Mouse (Mus musculus) kidney, postnatal 0 days (tissue): ENCODE results near the gene Wrb. TPM values are rescaled to one million over a fixed set of nuclear protein-coding genes. Genes with fewer than 3 reads are reported as not detected.

Source experiments
- ATAC-seq: fragments of 200-750 bp; cut with Nextera tagmentation; replicated peaks from 2 replicates; pipeline ENCODE4 v1.8.0; 2017; ENCODE audit warnings: low read depth, moderate number of reproducible peaks, moderate TSS enrichment, moderate library complexity; ENCODE audit not compliant: low FRiP score
- DNase-seq: peaks from one replicate; pipeline ENCODE4 v3.0.0-alpha.2; 2016; ENCODE audit warnings: low spot score
- H3K27ac ChIP-seq: fragments of 300-500 bp; sonication (generic); 2 replicates; pipeline ENCODE4 v1.5.1; 2014; ENCODE audit warnings: mild to moderate bottlenecking
- H3K27me3 ChIP-seq: fragments of 300-500 bp; sonication (generic); 2 replicates; pipeline ENCODE4 v1.6.1; 2014; ENCODE audit warnings: low read length, mixed read lengths; ENCODE audit not compliant: insufficient read depth
- H3K36me3 ChIP-seq: fragments of 300-500 bp; sonication (generic); 2 replicates; pipeline ENCODE4 v1.6.1; 2014; ENCODE audit warnings: low read length, mixed read lengths; ENCODE audit not compliant: insufficient read depth
- H3K4me1 ChIP-seq: fragments of 300-500 bp; sonication (generic); replicated peaks from 2 replicates; pipeline ENCODE4 v1.6.1; 2014; ENCODE audit warnings: antibody characterized with exemption, low read length, mixed read lengths; ENCODE audit not compliant: insufficient read depth
- H3K4me2 ChIP-seq: fragments of 300-500 bp; sonication (generic); 2 replicates; pipeline ENCODE4 v1.6.1; 2014; ENCODE audit warnings: mild to moderate bottlenecking, low read length, moderate library complexity, mixed read lengths
- H3K4me3 ChIP-seq: fragments of 300-500 bp; sonication (generic); replicated peaks from 2 replicates; pipeline ENCODE4 v1.5.1; 2014; ENCODE audit warnings: low read depth, low read length
- H3K9ac ChIP-seq: fragments of 300-500 bp; sonication (generic); 2 replicates; pipeline ENCODE4 v1.6.1; 2014; ENCODE audit warnings: low read depth, low read length
- H3K9me3 ChIP-seq: fragments of 300-500 bp; sonication (generic); replicated peaks from 2 replicates; pipeline ENCODE4 v1.6.1; 2016; ENCODE audit warnings: low read length, inconsistent platforms, mixed read lengths
- CTCF ChIP-seq: IDR thresholded peaks from 2 replicates; pipeline ENCODE4 v1.5.1; 2016; ENCODE audit warnings: antibody characterized with exemption, low read depth, mild to moderate bottlenecking, moderate library complexity
- WGBS: fragments of 180-500 bp; shearing (Covaris S2); extraction: QIAGEN DNeasy Blood & Tissue Kit; methylation state at CpG from one replicate; pipeline ENCODE4 v1.1.7; 2014; 5-methylcytosine and 5-hydroxymethylcytosine counted together
- polyA plus RNA-seq: library from polyadenylated mRNA; unstranded; fragments of >200 nt; fragmentation: Nextera tagmentation; extraction: Ambion mirVana; gene quantifications from 2 replicates; pipeline ENCODE4 v1.2.1, GENCODE M21; 2015

Wrb gene
- polyA plus RNA-seq, 1 experiment from 2014 or later: 47.8 TPM

DNA sequence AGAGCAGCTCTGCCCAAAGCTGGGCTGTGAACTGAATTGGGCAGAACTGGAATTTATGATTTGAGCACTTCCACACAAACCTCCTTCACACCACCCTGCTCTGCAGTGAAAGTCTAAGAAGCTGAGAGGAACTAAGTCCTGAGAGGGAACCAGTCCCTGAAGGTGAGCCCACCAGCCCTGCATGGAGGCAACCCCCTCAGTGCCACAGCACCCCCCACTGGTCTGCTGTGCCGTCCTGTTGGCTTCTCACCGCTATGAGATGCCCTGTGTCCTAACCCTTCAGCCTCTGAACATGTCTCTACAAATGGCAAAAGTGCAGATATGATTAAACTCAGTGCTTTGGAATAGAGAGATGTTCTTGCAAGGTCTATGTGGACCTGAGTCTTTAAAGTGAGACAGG, 32.4 kb upstream of the Wrb start:
- no peaks in the 10 kb centered on the region for H3K4me1 ChIP-seq
- H3K4me3 ChIP-seq: no peak overlapping the region
- DNase-seq (no peak), ATAC-seq (no peak)
- H3K9me3 ChIP-seq: no peaks in the 10 kb centered on the region
- no peaks in the 10 kb centered on the region for H3K27me3 ChIP-seq
- no peak overlapping the region for H3K27ac ChIP-seq
- H3K9ac ChIP-seq: no peak overlapping the region
- no peak overlapping the region for H3K4me2 ChIP-seq
- H3K36me3 ChIP-seq: no peaks in the 10 kb centered on the region
- 55% methylated on average over 2 of the region's 2 CpGs for WGBS
- TF ChIP-seq CTCF: no peak

DNA sequence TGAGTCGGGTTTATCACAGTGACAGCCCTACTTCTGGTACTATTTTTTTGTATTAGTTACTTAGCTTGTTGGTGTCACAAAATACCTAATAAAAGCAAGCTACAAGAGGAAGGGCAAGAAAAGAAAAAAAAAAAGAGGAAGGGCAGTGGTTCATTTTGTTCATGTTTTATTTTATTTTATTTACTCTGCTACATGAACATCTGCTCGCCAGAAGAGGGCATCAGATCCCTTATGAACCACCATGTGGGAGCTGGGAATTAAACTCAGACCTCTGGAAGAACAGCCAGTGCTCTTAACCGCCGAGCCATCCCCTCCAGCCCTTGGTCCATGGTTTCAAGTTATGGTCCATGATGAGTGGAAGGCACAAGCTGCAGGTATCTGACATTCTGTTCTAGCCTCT, 30.5 kb upstream of the Wrb start:
- ATAC-seq (no peak), DNase-seq (no peak)
- Histone ChIP-seq H3K27me3 (no peaks in the 10 kb centered on the region), H3K9ac (no peak overlapping the region), H3K4me3 (no peak overlapping the region), H3K27ac (no peak overlapping the region), H3K4me1 (no peaks in the 10 kb centered on the region), H3K4me2 (no peak overlapping the region), H3K36me3 (no peaks in the 10 kb centered on the region), H3K9me3 (no peaks in the 10 kb centered on the region)
- TF ChIP-seq CTCF: peak; percentile 42
- WGBS: 61% methylated on average over 4 of the region's 4 CpGs

DNA sequence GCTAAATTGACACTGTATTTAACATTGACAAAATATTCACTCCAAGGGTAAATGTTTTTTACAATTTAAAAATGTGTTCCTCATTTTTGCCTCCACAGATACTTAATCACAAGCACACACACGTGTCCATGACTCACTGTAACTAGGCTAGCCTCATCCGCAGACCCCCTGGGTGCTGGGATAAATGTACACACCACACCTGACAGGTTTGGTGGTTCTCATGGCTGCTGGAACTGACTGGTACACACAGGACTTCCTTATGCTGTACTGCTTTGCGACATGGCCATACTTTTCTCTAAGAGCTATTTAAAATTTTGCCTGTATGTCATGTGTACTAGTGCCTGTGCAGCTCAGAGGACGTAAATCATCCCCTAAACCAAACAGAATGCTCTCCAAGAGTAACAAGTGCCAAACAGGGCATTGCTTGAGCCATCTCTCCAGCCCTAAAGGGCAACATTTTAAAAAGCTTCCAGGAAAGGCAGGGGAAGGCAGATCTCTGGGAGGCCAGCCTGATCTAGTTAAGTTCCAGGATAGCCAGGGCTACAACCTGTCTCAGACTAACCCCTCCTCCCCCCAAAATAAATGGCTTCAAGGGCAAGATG, 25.1 kb upstream of the Wrb start:
- H3K4me2 ChIP-seq: no peak overlapping the region
- H3K36me3 ChIP-seq: peaks cover 28% of the 10 kb centered on the region
- no peaks in the 10 kb centered on the region for H3K9me3 ChIP-seq
- no peak for TF ChIP-seq CTCF
- no peak overlapping the region for H3K27ac ChIP-seq
- no peak overlapping the region for H3K9ac ChIP-seq
- ATAC-seq (no peak), DNase-seq (no peak)
- H3K27me3 ChIP-seq: no peaks in the 10 kb centered on the region
- no peak overlapping the region for H3K4me3 ChIP-seq
- WGBS: 67% methylated on average over 4 of the region's 4 CpGs
- H3K4me1 ChIP-seq: no peaks in the 10 kb centered on the region

DNA sequence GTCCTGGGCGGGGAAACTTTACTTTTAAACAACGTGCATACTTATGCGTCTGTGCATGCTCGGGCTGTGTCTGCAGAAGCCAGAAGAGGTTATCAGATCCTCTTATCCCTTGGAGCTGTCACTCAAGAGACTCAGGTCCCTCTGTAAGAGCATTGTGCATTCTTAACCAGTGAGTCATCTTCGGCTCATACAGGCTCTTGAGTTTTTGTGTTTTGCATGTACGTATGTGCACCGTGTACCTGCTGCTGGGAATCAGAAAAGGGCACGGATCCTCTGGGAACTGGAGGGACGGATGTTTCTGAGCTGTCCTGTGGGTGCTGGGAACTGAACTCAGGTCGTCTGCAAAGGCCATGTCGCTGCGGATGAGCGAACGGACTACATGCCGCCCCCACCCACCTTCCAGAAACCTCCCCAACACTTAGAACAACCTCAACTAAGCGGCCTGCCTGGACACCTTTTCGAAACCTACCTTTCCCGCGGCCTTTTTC, 18.5 kb upstream of the Wrb start:
- H3K4me3 ChIP-seq: peak overlapping the region; percentile 98
- no peaks in the 10 kb centered on the region for H3K9me3 ChIP-seq
- no peak for TF ChIP-seq CTCF
- H3K9ac ChIP-seq: peak overlapping the region; percentile 93
- no peaks in the 10 kb centered on the region for H3K27me3 ChIP-seq
- H3K36me3 ChIP-seq: peaks cover 25% of the 10 kb centered on the region
- 2% methylated on average over 19 of the region's 19 CpGs for WGBS
- peak overlapping the region; percentile 72 for H3K4me2 ChIP-seq
- DNase-seq (peak; percentile 45), ATAC-seq (no peak)
- peaks cover 6% of the 10 kb centered on the region for H3K4me1 ChIP-seq
- peak overlapping the region; percentile 97 for H3K27ac ChIP-seq

DNA sequence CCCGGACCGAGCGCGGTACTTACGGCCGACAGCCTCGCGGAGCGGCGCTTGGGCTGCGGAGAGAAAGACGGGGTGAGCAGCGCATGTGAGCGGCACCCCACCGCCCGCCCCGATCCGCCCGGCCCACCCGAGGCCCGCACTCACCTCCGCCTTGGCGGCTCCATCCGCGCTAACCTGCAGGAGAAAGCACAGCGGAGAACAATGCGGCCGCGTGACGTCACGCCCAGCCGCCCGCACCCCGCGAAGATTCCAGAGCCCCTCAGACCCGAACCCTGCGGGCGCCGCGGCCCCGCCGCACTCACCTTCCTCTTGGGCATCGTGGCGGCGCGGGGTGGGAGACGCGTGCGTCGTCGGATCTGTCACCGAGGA, 17.9 kb upstream of the Wrb start:
- ATAC-seq (peak; percentile 58), DNase-seq (no peak)
- Histone ChIP-seq H3K9ac (peak overlapping the region; percentile 93), H3K9me3 (no peaks in the 10 kb centered on the region), H3K36me3 (peaks cover 25% of the 10 kb centered on the region), H3K4me1 (peaks cover 6% of the 10 kb centered on the region), H3K27ac (peak overlapping the region; percentile 97), H3K4me2 (peak overlapping the region; percentile 72), H3K4me3 (peak overlapping the region; percentile 98), H3K27me3 (no peaks in the 10 kb centered on the region)
- no peak for TF ChIP-seq CTCF
- 1% methylated on average over 51 of the region's 52 CpGs for WGBS

DNA sequence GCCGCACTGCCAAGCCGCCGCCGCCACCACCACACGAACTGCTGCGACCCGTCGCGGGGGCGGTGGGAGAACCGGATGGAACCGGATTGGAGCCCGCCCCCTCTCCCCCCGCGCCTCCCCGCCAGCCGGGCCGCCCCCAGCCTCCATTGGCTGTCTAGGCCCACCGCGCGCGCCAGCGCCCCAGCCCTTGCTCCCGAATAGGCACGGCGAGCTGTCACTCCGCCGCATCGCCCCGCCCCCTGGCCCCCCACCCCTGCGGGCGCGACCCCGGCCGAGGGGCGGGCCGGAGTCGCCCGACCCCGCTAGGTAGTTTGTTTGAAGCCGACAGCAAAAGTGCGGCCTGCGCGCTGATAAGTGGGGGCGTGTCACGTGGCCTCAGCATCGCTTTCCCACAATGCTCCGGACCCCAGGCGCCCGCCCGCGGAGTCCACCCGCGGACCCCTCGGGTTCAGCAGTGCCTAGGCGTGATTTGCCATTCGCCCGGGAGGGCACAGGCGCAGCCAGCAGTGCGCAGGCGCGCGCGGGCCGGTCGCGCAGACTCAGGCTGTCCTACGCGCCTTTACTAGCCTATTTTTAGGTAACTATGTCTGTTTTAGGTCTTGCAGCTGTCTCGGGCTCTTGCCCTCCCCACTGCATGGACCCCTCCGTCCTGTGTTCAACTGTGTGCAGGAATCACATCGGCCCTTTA, 17.4 kb upstream of the Wrb start, which contains the start of gene Hmgn1:
TSS of gene Hmgn1 (minus strand) at position 73 of the 688 bp plus-strand sequence.
- peak within 1 kb of the TSS; percentile 93 for H3K9ac ChIP-seq
- WGBS: under 1% methylated on average over 53 of the region's 72 CpGs
- H3K36me3 ChIP-seq: peaks cover 25% of the 10 kb centered on the region
- peaks cover 6% of the 10 kb centered on the region for H3K4me1 ChIP-seq
- ATAC-seq (peak; percentile 96), DNase-seq (peak; percentile 98)
- no peaks in the 10 kb centered on the region for H3K9me3 ChIP-seq
- peak; percentile 15; the same call in 1 of the 2 replicates for TF ChIP-seq CTCF
- peak within 1 kb of the TSS; percentile 72 for H3K4me2 ChIP-seq
- no peaks in the 10 kb centered on the region for H3K27me3 ChIP-seq
- peak within 1 kb of the TSS; percentile 97 for H3K27ac ChIP-seq
- H3K4me3 ChIP-seq: peak within 1 kb of the TSS; percentile 98
